Mouse (Mus musculus) layer of hippocampus, postnatal 36 days (tissue): Measurements from ENCODE around the gene Efna5. TPM values are rescaled to one million over a fixed set of nuclear protein-coding genes. Genes with fewer than 3 reads are reported as not detected.

ENCODE experiments used
- DNase-seq, 2 experiments: peaks; one replicate each; pipeline ENCODE4 v3.0.0; 2022
- total RNA-seq, 2 experiments: library from RNA; stranded (reverse); gene quantifications; 2 replicates each; pipeline ENCODE4 v1.2.3; 2021

Efna5 gene
- total RNA-seq, 2 experiments from 2014 or later, result 5.2 to 7.2 TPM

DNA sequence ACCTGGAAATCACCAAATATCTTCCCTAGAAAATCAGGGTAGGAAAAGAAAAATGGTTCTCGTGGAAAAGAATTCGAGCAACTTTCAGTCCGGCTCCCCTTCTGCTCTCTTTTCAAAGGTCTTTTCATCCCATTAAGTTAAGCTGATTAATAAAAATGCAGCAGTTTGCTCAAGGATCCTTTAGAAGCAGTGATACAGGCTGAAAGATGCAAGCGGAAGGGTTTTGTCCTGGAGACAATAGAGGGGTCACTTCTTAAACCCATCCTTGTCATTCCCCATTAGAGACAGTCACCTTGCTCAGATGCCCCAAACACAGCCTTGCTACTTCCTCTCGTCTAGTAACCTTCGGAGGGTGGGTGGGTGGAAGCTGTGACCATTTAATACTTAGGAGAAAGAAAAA lies 27.4 kb downstream of the Efna5 start:
- DNase-seq, result no peak

DNA sequence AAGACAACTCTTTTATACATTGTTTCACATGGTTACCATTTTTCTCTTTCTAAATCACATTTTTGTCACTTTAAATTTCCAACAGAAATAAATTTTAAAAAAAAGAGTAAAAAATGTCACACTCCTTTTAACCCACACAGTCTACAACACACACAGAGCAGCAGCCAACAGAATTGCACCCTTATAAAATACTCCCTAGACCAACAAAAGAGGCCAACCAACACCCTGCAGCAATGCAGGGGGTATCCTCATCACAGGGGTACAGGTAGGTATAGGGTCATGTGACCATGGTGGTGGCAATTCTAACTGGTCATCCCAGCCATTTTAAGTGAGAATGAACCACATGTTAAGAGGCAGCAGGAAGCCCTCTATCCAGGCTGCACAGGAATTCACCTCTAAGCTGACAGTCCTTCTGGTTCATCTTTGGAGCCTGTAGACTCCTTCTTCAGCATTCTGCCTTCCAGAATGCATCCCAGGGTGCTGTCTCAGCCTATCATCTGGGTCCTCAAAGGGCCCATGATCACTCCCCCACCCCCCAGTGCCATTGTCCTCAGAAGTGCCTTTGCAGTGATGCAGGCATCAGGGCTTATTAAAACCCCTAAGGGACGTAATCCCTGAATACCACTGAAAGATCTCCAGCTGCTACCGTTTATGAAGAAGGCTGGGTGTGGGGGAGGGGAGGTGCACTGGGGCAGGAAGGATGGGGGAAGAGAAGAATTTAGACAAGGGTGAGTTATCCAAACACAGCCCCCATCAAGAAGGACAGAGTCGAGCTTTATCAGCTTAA lies 28.1 kb downstream of the Efna5 start:
- DNase-seq, result no peak

DNA sequence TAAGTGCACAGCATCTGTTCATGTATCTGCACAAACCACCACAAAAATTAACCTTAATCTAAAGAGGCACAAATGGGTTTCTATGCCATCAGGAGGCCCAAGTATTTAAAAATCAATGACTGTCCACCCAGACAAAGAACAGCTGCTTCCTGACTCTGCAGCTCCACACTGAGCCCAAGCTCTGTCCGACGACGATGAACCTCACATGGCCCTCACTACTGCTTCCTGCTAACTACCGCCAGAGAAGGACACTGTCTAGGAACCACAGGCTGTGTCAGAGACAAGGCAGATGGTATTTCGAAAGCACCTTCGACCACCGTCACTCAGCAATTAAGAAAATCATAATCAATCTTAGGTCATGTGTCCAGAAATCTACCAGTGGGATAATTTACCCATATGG lies 29.8 kb downstream of the Efna5 start:
- DNase-seq, result no peak

DNA sequence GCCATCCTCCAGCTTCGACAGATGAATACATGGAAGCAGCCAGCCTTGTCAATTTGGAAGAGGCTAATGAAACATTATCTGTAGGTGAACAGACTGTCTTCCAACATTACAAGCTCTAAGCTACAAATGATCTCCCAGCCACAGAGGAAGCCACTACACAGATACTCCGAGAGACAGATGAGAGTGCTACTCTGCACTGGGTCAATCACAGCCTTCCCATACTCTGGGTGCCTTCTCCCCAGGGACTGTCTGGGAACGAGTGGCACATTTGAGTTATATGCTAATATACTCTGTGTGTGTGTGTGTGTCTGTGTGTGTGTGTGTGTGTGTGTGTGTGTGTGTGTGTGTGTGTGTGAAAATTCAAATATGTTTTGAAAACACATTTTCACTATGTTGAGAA lies 30.5 kb downstream of the Efna5 start:
- DNase-seq, result no peak

DNA sequence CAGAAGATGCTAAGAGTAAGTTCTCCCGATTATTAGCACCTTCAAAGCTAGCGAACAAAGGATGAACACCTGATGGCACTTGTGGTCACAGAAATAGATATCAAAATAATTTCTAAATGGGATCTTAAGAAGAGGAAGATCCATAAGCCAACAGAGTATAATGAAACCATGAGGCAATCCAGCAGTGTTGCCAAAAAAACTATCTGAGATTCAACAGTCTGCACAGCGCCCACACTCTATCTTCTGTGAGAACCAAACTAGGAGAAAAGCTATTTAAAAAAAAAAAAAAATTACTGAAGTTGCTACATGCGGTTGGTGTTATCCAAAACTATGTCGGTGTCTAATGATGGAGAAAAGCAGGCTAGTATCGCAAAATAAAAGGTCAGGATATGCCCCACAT lies 31.4 kb downstream of the Efna5 start:
- no peak for DNase-seq

DNA sequence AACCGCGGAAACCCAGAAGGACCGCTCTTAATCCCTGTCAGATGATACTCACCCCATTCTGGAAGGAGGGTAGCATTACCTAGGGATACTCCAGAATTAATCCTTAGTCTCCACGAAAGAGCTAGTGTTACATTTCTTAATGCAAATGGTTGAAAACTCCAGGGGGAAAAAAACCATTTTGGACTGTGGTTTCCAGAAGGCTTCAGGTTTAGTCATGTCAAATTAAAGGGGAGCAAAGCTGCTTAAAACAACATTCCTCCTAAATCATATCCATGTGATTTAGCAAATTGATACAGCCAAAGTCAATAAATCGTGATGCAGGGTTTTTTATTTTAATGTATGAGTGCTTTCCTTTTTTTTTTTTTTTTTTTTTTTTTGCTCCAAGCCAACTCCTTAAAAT lies 35.5 kb downstream of the Efna5 start:
- no peak for DNase-seq

DNA sequence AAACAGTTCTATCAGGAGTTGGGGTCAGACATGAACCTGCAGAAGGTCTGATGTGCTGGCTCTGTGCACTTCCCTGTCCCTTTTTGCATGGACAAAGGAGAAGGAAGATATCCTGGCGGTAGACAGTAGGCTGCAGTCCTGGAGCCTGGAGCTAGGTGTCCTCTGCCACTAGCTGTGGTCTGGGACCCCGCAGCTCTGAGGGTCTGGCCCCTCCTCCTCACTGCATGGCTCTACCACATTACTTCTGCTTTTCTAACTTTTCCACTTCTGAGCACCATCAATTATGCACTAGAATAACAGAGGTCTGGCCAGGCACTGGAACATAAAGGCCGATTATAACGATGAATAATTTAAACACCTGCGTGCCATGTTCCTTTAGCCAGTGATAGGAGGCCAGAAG lies 36.8 kb downstream of the Efna5 start:
- no peak for DNase-seq

DNA sequence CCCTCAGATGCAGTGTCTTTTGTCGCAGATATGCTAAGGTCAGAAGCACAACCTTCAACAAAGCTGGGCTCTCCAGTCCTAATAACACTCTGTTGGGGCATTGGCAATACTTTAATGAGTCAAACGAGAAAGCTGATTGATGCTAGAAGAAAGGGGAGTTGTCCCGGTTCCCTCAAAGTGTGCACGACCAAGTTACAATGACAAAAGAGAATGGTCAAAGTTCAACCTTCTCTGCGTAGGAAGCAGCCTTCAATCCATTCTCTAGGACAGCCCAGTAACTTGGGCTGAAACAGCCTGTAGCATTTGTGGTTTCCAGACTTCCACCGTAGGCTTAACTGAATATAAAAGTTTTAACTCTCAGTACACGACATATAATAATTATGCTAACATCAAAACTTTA lies 43.8 kb downstream of the Efna5 start:
- DNase-seq, result no peak

DNA sequence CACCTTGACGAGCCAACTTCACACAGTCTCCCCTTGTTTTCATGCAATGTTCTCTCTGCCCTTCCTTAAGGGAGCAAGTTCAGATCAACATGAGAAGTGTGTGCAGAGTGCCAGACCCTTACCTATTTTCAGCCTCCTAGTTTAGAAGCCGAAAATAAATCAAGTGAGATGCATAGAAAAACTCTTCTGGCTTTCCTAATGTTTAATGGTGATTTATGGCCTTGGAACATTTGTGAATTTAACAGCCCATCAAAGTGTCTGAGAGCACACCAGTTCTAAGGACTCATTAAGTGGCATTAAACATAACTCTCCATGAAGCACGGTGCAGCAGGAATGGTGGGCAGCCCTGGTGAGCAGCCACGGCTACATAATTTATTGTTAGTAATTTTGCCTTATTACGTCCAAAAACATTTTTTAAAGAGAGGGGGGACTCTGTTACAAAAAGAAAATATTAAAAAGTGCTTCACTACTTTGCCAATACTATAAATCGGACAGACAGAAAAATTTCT lies 44.5 kb downstream of the Efna5 start:
- no peak for DNase-seq

DNA sequence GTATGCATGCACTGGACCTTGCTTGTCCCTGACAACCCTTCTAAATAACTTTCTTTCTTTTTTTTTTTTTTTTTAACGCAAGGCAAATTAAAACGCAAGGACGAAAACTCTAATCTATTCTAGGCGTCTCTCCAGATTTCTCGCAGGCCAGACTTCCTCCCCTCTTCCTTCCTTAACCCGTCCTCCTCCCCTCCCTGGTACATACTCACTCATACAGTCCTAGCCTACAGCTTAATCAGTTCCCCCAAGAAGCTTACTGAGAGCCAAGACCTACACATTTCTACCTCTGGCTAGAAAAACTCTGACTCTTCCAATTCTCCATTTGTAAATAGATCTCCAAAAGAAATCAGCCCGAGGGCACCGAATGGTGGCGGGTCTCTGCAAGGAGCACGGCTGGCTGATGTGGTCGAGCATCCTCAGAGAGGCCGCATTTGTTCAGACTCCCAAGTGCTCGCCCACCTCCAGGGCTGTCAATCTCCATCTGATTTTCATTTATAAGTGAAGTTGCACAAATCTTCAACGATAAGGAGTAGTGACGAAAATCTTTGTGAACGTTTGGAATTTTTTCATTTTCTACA lies 48.5 kb downstream of the Efna5 start:
- DNase-seq, result no peak

DNA sequence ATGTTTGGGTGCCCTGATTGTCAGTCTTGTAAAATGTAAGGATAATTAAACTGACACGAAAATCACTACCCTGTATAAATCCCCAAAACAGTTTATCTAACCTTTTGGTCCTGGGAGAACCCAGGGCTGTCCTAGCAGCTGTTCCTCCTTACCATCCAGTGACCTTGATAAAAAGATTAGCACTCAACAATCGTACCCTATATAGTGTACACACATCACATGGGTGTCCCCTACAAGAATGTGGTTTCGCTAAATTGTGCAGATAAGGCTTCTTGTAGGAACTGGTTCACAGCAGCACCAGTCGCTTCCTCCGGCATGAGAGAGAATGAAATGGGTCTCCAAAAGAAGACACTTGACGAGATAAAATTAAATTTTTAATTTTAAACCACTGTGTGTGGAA lies 53.6 kb downstream of the Efna5 start:
- DNase-seq, result no peak

DNA sequence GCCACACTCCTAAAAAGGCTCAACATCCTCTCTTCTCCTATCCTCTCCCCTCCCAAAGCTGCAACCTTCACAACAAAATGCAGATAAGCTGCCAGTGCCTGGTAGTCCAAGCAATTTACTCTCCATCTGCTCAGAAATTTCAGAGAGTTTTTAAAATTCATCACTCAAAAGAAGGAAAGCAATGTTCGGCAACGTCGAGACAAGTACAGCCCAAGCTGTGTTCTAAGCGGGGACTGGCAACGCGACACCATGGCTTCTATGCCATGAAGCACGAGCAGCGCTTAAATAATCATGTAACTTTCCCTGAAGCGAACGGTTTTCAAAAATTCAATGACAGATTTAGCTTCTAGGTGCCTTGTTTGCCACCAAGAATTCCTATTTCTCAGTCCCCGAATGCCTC lies 59.9 kb downstream of the Efna5 start:
- DNase-seq, result peak in 1 of 2 experiments; percentile 6

DNA sequence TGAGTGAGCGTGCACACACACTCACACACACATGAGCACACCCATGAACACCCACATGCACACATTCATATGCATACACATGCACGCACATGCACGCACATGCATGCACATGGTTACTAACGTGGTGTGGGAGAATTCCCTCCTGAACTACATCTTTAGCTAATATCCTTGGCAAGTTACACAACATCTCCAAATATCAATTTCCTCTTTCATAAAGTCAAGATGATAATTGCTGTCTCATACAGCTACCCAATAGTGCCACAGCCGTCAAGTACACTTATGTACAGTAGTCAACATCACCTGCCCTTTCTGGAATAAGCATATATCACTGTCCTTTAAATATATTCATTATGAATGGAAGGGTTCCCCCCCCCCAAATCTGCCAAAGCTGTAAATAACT lies 61.2 kb downstream of the Efna5 start:
- no peak for DNase-seq

DNA sequence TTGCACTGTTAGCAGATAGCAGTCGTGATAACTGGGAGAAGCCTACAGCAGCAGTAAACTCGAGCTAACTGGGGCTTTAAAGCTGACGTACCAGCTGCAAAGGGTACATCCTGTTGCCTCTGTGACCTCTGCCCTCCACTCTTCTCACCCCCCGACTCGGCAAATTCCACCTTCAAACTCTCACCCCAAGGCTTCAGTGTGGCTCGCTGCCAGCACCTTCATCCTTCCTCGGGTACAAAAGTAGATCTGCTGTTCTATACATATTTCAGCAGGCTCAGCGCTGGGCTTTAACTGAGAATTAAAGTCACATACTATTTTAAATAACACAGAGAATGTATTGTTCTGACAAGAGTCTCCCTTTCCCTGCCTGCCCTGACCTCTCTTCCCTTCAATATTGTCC lies 62.3 kb downstream of the Efna5 start:
- no peak for DNase-seq

DNA sequence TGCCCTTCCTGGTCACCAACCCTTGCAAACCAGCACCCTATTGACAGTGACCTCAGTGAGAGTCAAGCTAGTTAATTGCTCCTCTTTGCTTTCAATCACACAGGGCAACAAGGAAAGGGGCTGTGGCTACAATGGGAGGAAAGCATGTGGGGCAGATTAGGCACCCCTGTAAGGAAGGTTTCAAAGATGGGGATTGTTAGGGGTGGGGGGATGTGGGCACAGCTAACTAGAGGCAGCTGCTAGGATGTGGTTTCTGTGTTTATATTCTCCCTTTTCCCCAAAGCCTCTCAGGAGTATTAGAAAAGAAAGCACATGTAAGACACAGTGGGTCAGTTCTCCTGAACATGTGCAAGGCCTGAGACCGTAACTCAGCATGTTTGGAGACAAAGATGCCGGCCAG lies 62.8 kb downstream of the Efna5 start:
- no peak for DNase-seq

DNA sequence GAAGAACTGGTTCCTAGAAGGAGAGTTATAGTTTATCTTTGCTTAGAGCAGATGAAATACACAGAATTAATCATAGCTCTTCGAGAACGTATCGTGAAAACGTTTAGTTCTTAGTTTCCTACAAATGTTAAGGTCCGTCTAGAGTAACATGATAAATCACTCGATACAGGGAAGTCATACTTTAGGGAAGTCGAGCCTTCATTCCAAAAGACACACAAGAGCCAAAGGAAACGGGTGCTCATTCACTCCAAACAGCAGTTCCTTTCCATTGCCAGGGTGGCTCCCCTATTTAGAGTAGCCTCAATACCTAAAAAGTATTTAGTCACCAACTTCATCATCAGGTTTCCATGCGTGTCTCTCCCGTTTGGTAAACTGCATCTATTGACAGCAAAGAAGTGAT lies 64.2 kb downstream of the Efna5 start:
- DNase-seq, result no peak

DNA sequence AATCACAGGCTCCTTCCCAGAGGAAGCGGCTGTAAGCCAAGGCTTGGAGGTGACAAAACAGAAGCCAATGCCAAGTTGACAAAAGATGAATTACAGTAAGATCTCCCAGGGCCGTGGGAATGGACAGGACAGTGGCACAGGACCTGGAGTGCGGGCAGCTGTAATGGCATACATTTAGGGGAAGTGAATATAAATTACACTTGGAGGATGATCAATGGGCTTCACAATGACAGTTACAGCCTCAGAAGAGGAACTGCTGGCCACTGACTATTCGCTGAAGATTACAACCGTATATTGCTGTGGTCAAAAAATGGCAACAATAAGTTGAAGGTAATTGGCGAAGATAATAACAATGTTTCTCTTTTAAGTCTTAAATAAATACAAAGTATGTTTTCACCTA lies 67.7 kb downstream of the Efna5 start:
- DNase-seq, result no peak

DNA sequence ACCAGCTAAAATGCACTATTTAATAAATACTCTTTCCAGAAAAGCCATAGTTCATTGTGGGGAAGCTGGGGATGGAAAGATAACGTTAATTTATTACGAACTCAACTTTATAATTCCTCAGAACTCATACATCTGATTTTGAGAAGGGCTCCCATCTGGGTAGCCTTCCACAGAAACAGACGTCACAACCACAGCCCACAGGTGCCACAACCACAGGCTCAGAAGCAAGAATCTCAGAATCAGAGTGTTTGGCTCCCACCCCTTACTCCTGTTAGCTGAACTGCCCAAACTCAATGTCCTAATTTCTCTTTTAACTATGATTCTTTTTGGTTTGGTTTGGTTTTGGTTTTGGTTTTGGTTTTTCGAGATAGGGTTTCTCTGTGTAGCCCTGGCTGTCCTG lies 73.2 kb downstream of the Efna5 start:
- DNase-seq, result no peak

DNA sequence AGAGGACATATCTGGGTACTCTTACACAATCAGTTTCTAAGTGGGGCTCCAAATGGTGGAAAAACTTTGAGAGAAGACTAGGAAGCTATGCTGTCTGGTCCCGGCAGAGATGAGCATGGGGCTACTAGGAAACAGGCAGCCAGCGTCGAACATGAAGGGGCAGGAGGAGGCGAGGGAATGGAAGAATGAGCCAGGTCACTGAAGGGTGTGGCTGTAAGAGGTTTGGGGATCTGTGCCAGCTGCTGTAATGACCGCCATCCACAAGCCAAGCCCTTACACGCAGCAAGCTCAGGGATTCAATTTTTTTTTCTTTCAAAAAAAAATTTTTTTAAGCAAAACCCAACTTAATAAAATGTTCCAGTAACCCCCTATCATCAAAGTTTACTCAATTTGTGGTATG lies 74.5 kb downstream of the Efna5 start:
- no peak for DNase-seq

DNA sequence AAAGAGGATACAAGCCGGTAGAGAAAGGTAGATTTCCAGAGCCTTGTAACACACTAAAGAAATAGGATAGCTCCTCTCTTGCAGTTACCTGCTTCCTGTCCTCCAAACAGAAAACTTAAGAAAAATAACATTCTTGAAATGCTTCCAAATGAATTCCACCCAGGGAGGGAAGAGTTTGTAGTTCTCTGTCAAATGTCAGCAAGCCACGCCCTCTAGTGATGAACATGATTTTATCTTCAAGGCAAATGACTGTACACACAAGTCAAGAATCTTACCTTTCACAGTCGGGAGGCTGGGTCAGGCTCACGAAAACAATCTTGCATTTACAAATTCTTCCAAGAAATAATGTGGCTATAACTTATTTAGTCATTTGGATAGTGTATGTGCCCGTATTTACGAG lies 78.4 kb downstream of the Efna5 start:
- no peak for DNase-seq

DNA sequence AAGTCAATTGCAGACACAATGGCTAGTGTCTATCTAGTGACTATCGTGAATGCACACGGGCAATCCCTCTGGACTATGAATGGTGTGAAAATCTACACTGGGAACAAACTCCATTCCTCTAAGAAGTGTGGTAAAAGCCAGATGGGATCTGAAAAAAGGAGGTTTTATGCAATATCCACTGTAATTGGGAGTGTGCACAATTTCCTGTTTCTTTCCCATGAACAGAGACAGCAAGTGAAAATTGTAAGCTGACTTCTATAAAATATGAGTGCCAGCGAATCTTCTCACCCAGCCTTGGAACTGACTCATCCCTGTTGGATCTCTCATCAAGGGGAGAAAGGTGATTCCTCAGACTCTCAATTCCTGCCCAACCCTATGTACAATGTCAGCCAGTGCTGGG lies 83.8 kb downstream of the Efna5 start:
- DNase-seq, result no peak

DNA sequence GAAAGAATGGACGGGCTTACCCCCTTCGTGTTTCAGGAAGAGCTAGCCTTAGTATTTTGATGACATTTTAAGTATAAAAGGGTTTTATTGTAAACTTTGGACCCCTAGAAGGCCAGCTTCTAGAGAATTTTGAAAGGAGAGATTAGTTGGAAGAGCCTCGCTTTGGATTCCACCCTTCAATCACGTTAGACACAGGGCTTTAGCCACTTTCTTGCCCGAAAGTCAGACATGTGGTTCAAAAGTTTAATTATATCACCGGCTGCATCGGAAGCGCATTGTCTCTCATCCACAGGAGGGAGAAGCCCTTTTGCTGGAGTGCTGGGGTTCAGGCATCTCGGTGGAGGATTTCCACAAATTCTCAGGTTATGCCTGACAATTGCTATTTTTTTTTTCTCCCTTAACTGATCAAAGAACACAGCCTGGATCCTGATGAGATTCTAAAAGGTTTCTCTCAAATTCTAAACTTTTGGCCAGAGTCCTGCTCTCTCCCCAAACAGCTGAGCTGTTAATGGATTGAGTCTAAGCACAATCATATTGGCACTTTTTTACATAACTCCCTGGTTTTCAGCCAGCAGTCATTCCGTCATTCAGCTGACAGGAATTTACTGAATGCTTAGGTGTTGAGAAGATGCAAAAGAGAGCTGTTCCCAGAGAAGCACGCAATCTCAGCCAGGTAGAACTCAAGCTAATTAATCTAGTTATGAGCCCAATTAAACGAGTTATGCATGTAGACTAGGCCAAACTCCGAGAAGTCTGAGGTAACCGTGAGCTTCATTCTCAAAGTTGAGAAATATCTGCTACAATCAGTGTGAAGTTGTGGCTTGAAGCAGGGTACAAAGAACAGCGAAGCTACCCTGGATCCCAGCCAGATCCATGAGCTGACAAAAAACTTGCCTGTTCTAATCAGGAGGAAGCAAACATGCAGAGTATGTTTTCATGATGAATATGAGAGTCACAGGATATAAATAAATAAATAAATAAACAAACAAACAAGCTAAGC lies 91.5 kb downstream of the Efna5 start:
- no peak for DNase-seq

DNA sequence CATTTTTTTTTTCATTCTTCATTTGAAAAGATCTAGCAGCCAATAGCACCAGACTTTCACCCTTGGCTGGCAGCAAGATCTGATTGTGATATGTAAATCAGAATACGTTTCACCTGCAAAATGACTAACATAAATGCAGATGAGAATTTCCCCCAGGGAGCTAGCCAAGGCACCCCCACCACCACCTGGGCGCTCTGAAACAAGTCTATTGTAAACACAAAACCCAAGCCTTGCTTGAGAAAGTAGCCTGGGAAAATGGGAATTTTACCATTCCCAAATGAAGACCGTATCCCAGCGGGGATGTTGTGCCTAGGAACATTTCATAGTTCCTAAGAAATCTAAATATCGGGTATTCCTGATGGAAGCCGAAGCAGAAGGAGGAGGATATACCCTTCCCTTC lies 92.3 kb downstream of the Efna5 start:
- no peak for DNase-seq
